Mouse (Mus musculus): ENCODE data around the gene Il16. TPM values are rescaled to one million over a fixed set of nuclear protein-coding genes. Genes with fewer than 3 reads are reported as not detected.

Gene Il16
- polyA plus RNA-seq, 1 experiment from 2014 or later = 2.6 TPM

- Histone ChIP-seq H3K4me1 (peaks cover 21% of the 10 kb centered on the region), H3K9me3 (no peaks in the 10 kb centered on the region), H3K4me2 (no peak overlapping the region), H3K27me3 (replicated peaks) (no peaks in the 10 kb centered on the region), H3K27ac (replicated peaks) (no peak overlapping the region), H3K9ac (no peak overlapping the region), H3K36me3 (no peaks in the 10 kb centered on the region), H3K4me3 (no peak overlapping the region)
- ATAC-seq (ENCODE audit: extremely low read depth, insufficient number of reproducible peaks, low FRiP score, low TSS enrichment) = no peak
- 82% methylated on average over 7 of the region's 7 CpGs for WGBS
Measured at GRCm38 (mm10) chr7:83735108-83735781, 10.3 kb downstream of the Il16 start.

- Histone ChIP-seq H3K27ac (replicated peaks) (no peak overlapping the region), H3K4me2 (no peak overlapping the region), H3K4me1 (peaks cover 16% of the 10 kb centered on the region), H3K27me3 (replicated peaks) (no peaks in the 10 kb centered on the region), H3K4me3 (no peak overlapping the region), H3K9me3 (no peaks in the 10 kb centered on the region), H3K36me3 (no peaks in the 10 kb centered on the region), H3K9ac (no peak overlapping the region)
- WGBS = 75% methylated on average over 6 of the region's 6 CpGs
- ATAC-seq (ENCODE audit: extremely low read depth, insufficient number of reproducible peaks, low FRiP score, low TSS enrichment) = no peak
Measured at GRCm38 (mm10) chr7:83734671-83735082, 10.8 kb downstream of the Il16 start.

- Histone ChIP-seq H3K4me3 (no peak overlapping the region), H3K27ac (replicated peaks) (no peak overlapping the region), H3K9me3 (no peaks in the 10 kb centered on the region), H3K36me3 (no peaks in the 10 kb centered on the region), H3K4me2 (no peak overlapping the region), H3K4me1 (peaks cover 11% of the 10 kb centered on the region), H3K9ac (no peak overlapping the region), H3K27me3 (replicated peaks) (no peaks in the 10 kb centered on the region)
- WGBS = 73% methylated on average over 3 of the region's 3 CpGs
- ATAC-seq (ENCODE audit: extremely low read depth, insufficient number of reproducible peaks, low FRiP score, low TSS enrichment) = no peak
Measured at GRCm38 (mm10) chr7:83734246-83734645, 11.3 kb downstream of the Il16 start.

GRCm38 (mm10) chr7:83732781-83733180, 12.7 kb downstream of the Il16 start:
- WGBS = 78% methylated on average over 3 of the region's 3 CpGs
- H3K9me3 ChIP-seq = no peaks in the 10 kb centered on the region
- no peaks in the 10 kb centered on the region for H3K36me3 ChIP-seq
- H3K4me1 ChIP-seq = no peaks in the 10 kb centered on the region
- no peak overlapping the region for H3K9ac ChIP-seq
- no peaks in the 10 kb centered on the region for H3K27me3 ChIP-seq (replicated peaks)
- no peak overlapping the region for H3K27ac ChIP-seq (replicated peaks)
- no peak overlapping the region for H3K4me3 ChIP-seq
- no peak for ATAC-seq (ENCODE audit: extremely low read depth, insufficient number of reproducible peaks, low FRiP score, low TSS enrichment)
- no peak overlapping the region for H3K4me2 ChIP-seq

- no peaks in the 10 kb centered on the region for H3K4me1 ChIP-seq
- ATAC-seq (ENCODE audit: extremely low read depth, insufficient number of reproducible peaks, low FRiP score, low TSS enrichment) = no peak
- H3K9me3 ChIP-seq = no peaks in the 10 kb centered on the region
- no peak overlapping the region for H3K4me3 ChIP-seq
- H3K9ac ChIP-seq = no peak overlapping the region
- WGBS = 73% methylated on average over 15 of the region's 15 CpGs
- H3K36me3 ChIP-seq = no peaks in the 10 kb centered on the region
- no peaks in the 10 kb centered on the region for H3K27me3 ChIP-seq (replicated peaks)
- H3K27ac ChIP-seq (replicated peaks) = no peak overlapping the region
- H3K4me2 ChIP-seq = no peak overlapping the region
Measured at GRCm38 (mm10) chr7:83731961-83732666, 13.4 kb downstream of the Il16 start.

- Histone ChIP-seq H3K4me2 (no peak overlapping the region), H3K27ac (replicated peaks) (no peak overlapping the region), H3K4me1 (0 out of 2 replicates have a peak, but pooled peaks cover under 1% of the 10 kb centered on the region), H3K4me3 (no peak overlapping the region), H3K36me3 (no peaks in the 10 kb centered on the region), H3K9me3 (no peaks in the 10 kb centered on the region), H3K9ac (no peak overlapping the region), H3K27me3 (replicated peaks) (no peaks in the 10 kb centered on the region)
- 71% methylated on average over 6 of the region's 6 CpGs for WGBS
- ATAC-seq (ENCODE audit: extremely low read depth, insufficient number of reproducible peaks, low FRiP score, low TSS enrichment) = no peak
Measured at GRCm38 (mm10) chr7:83731297-83731696, 14.2 kb downstream of the Il16 start.

GRCm38 (mm10) chr7:83726936-83727632, 18.4 kb downstream of the Il16 start:
- no peak overlapping the region for H3K27ac ChIP-seq (replicated peaks)
- WGBS = 64% methylated on average over 5 of the region's 5 CpGs
- H3K4me3 ChIP-seq = no peak overlapping the region
- no peaks in the 10 kb centered on the region for H3K27me3 ChIP-seq (replicated peaks)
- ATAC-seq (ENCODE audit: extremely low read depth, insufficient number of reproducible peaks, low FRiP score, low TSS enrichment) = no peak
- no peaks in the 10 kb centered on the region for H3K9me3 ChIP-seq
- H3K36me3 ChIP-seq = no peaks in the 10 kb centered on the region
- no peak overlapping the region for H3K9ac ChIP-seq
- no peak overlapping the region for H3K4me2 ChIP-seq
- H3K4me1 ChIP-seq = peaks cover 17% of the 10 kb centered on the region

GRCm38 (mm10) chr7:83725801-83726200, 19.7 kb downstream of the Il16 start:
- no peaks in the 10 kb centered on the region for H3K27me3 ChIP-seq (replicated peaks)
- H3K9ac ChIP-seq = no peak overlapping the region
- H3K27ac ChIP-seq (replicated peaks) = no peak overlapping the region
- peaks cover 17% of the 10 kb centered on the region for H3K4me1 ChIP-seq
- no peaks in the 10 kb centered on the region for H3K9me3 ChIP-seq
- H3K36me3 ChIP-seq = no peaks in the 10 kb centered on the region
- H3K4me2 ChIP-seq = no peak overlapping the region
- H3K4me3 ChIP-seq = no peak overlapping the region
- ATAC-seq (ENCODE audit: extremely low read depth, insufficient number of reproducible peaks, low FRiP score, low TSS enrichment) = no peak

GRCm38 (mm10) chr7:83724541-83724940, 21.0 kb downstream of the Il16 start:
- WGBS = 53% methylated on average over 2 of the region's 2 CpGs
- no peak overlapping the region for H3K4me2 ChIP-seq
- peaks cover 17% of the 10 kb centered on the region for H3K4me1 ChIP-seq
- no peak overlapping the region for H3K4me3 ChIP-seq
- no peak for ATAC-seq (ENCODE audit: extremely low read depth, insufficient number of reproducible peaks, low FRiP score, low TSS enrichment)
- no peaks in the 10 kb centered on the region for H3K27me3 ChIP-seq (replicated peaks)
- H3K27ac ChIP-seq (replicated peaks) = no peak overlapping the region
- no peaks in the 10 kb centered on the region for H3K36me3 ChIP-seq
- no peak overlapping the region for H3K9ac ChIP-seq
- H3K9me3 ChIP-seq = no peaks in the 10 kb centered on the region

GRCm38 (mm10) chr7:83723954-83724353, 21.6 kb downstream of the Il16 start:
- ATAC-seq (ENCODE audit: extremely low read depth, insufficient number of reproducible peaks, low FRiP score, low TSS enrichment) = no peak
- no peaks in the 10 kb centered on the region for H3K36me3 ChIP-seq
- H3K4me2 ChIP-seq = no peak overlapping the region
- H3K9me3 ChIP-seq = no peaks in the 10 kb centered on the region
- no peak overlapping the region for H3K9ac ChIP-seq
- H3K27ac ChIP-seq (replicated peaks) = no peak overlapping the region
- no peaks in the 10 kb centered on the region for H3K27me3 ChIP-seq (replicated peaks)
- H3K4me3 ChIP-seq = no peak overlapping the region
- H3K4me1 ChIP-seq = peaks cover 17% of the 10 kb centered on the region

- Histone ChIP-seq H3K27me3 (replicated peaks) (no peaks in the 10 kb centered on the region), H3K4me3 (no peak overlapping the region), H3K36me3 (no peaks in the 10 kb centered on the region), H3K9ac (no peak overlapping the region), H3K27ac (replicated peaks) (no peak overlapping the region), H3K4me2 (no peak overlapping the region), H3K4me1 (peaks cover 17% of the 10 kb centered on the region), H3K9me3 (no peaks in the 10 kb centered on the region)
- ATAC-seq (ENCODE audit: extremely low read depth, insufficient number of reproducible peaks, low FRiP score, low TSS enrichment) = no peak
- WGBS = 84% methylated on average over 8 of the region's 8 CpGs
Measured at GRCm38 (mm10) chr7:83723221-83723620, 22.3 kb downstream of the Il16 start.

Measured in heart, embryonic 13.5 days (tissue).